Mouse (Mus musculus): ENCODE data around the gene Slc25a19.

DNA sequence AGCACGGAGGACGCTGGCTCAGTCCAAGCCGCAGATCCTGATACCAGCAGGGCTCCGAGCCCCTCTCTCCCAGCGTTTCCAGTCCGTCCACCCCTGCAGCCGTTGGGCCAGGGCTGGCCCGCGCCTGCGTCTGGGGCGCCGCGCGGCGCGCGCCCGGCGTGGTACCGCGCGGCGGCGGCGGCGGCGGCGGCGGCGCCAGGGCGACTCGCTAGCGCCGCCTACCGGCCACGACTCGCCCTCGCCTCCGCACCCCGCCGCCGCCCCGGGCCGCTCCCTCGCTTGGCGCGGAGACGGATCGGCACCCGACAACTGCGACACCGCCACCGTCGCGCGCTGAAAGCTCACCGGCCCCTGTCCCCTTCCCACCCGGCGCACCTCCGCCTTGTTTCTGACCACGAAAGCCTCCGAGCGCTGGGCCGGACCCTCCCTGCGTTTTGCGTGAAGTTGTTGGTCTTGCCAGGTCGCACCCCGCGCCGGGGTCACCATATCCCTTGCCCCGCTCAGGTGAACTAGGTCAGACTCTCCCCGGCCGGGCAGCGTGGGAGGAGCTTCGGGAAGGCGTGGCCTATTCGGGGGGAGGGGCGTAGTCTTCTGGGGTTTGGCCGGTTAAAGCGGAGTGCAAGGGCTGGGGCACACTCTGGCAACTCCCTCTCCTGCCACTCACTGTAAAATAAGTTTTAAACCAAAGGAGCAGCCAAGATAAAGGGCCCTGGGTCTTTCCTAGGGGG lies 15.5 kb downstream of the Slc25a19 start, which contains the start of gene Mif4gd:
- TF ChIP-seq TAL1 (IDR thresholded peaks at IDR 0.05; ENCODE audit: low read length) (no peak), GATA1 (IDR thresholded peaks at IDR 0.05; ENCODE audit: low read length) (no peak; the same call in 1 of the 2 replicates)

Measured in erythroblast, embryonic 14.5 days (primary cell).